In the genomic region with DNA sequence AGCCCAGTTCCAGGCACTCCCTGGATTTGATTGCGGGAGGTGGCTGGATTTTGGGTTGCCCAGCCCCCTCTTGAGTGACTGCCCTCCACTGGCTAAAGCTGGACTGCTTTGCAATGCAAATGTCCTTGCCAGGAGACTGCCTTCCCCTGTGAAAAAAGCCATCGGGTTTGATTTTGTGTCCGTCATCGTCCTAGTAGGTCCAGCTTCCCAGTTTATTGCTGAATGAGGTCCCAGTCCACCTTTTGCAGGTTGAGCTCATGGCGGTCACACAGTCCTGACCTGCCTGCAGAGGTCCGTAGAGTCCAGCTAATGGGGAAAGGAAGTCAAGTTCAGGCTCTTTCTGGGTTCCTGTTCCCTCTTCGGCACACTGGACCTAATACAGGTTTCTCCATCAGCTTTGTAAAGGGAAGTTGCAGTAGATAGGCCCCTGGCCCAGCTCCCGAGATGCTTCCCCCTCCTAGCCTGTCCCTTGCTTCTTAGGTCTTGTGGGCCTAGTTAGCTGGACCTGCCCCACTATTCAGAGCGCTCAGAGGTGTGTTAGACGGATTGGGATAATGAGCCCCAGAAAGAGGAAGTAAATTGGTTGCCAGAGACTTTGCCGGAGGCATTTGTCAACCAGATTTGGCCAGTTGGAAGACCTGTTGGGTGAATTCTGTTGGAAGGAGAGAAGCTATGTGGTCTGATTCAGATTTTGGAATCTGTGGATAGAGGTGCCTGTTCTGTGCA, we compare ENCODE assay signal across 7 mouse cellular contexts. TPM values are rescaled to one million over a fixed set of nuclear protein-coding genes. Genes with fewer than 3 reads are reported as not detected.
A peak's percentile ranks its signal among the peaks of the same experiment; 100 is the strongest.
DNase-seq lines count a peak whose midpoint lies in the region; ATAC-seq and TF ChIP-seq lines count a peak whose summit lies in the region.

No protein-coding gene starts in this region.

- peaks cover 25% of the 10 kb centered on the region for H3K4me1 ChIP-seq in hindbrain, postnatal 0 days (ENCODE audit: insufficient read depth, low read length)
- peaks cover 50% of the 10 kb centered on the region for H3K4me1 ChIP-seq in megakaryocyte, embryonic 14.5 days

- peak overlapping the region; percentile 74 for H3K4me2 ChIP-seq in hindbrain, postnatal 0 days (ENCODE audit: low read depth, low read length)

- WGBS in hindbrain, postnatal 0 days, result 2% methylated on average over 11 of the region's 11 CpGs

- H3K9ac ChIP-seq in hindbrain, postnatal 0 days (replicated peaks; ENCODE audit: low read length), result peak overlapping the region; percentile 99

- no peak for ATAC-seq in hindbrain, postnatal 0 days

- peak overlapping the region; percentile 93 for H3K27ac ChIP-seq in gastrocnemius, adult 2 months
- peak overlapping the region; percentile 94 for H3K27ac ChIP-seq in hindbrain, postnatal 0 days

- peak; percentile 50 for DNase-seq in R1 (ENCODE audit: low read depth, low spot score)
- DNase-seq in cerebellum, postnatal 14 days, result peak; percentile 70 to 71
- peak; percentile 67 for DNase-seq in gastrocnemius, adult 2 months
- peak; percentile 68 for DNase-seq in hindbrain, postnatal 0 days (ENCODE audit: low spot score)
- DNase-seq in left cerebral cortex, postnatal 10 days (ENCODE audit: extremely low spot score in 1 of 2, low spot score in 2 of 2), result peak; percentile 43 to 65
- peak; percentile 26 for DNase-seq in right cerebral cortex, postnatal 14 days

- TF ChIP-seq CTCF in gastrocnemius, adult 2 months (IDR thresholded peaks at IDR 0.05), result peak; percentile 49
- TF ChIP-seq CTCF in hindbrain, postnatal 0 days (IDR thresholded peaks at IDR 0.05; ENCODE audit: low read depth), result peak; percentile 35; the same call in 1 of the 2 replicates

- no peaks in the 10 kb centered on the region for H3K9me3 ChIP-seq in hindbrain, postnatal 0 days (ENCODE audit: low read length)
- H3K9me3 ChIP-seq in megakaryocyte, embryonic 14.5 days, result no peaks in the 10 kb centered on the region

- peak overlapping the region; percentile 74 for H3K4me3 ChIP-seq in gastrocnemius, adult 2 months
- peak overlapping the region; percentile 97 for H3K4me3 ChIP-seq in hindbrain, postnatal 0 days (ENCODE audit: low read length)
- peak overlapping the region; percentile 55 for H3K4me3 ChIP-seq in megakaryocyte, embryonic 14.5 days (replicated peaks)

- H3K36me3 ChIP-seq in hindbrain, postnatal 0 days (ENCODE audit: insufficient read depth, low read length), result no peaks in the 10 kb centered on the region
- H3K36me3 ChIP-seq in megakaryocyte, embryonic 14.5 days (replicated peaks; ENCODE audit: low read length), result no peaks in the 10 kb centered on the region

- no peaks in the 10 kb centered on the region for H3K27me3 ChIP-seq in hindbrain, postnatal 0 days (ENCODE audit: insufficient read depth, low read length)
- peaks cover 76% of the 10 kb centered on the region for H3K27me3 ChIP-seq in megakaryocyte, embryonic 14.5 days (replicated peaks)

- intact Hi-C loops in gastrocnemius, adult 2 months (cut with DNase I), result no loop called here
- intact Hi-C loops in left cerebral cortex, postnatal 10 days (cut with DNase I), result loop anchor here (5.0 kb wide), 1 partner anchor 49 kb away; no protein-coding TSS in a partner anchor

RNA-seq across cellular contexts. Expression of a gene that starts 1.7 kb away (rescaled TPM):
- total RNA-seq in gastrocnemius, adult 2 months (2021), result 1 to 10 TPM; 1.8 to 3.1 TPM
- 23.6 and 25.4 TPM in 2 replicates for total RNA-seq in hindbrain, postnatal 0 days (2014; rRNA removed)
- 7.9 and 8.2 TPM in 2 replicates for polyA plus RNA-seq in hindbrain, postnatal 0 days (2015; fragmentation: Nextera tagmentation; extraction: Ambion mirVana)
- total RNA-seq in left cerebral cortex, postnatal 10 days (2021), result 10 to 100 TPM; 28.2 to 28.9 TPM
- 0.64 and 1.8 TPM in 2 replicates for polyA plus RNA-seq in megakaryocyte, embryonic 14.5 days (2012; ENCODE audit: insufficient read depth, low replicate concordance)

RNA-seq across cellular contexts. Expression of a gene that starts 33.9 kb away (rescaled TPM):
- 10 to 100 TPM; 11.1 to 14.1 TPM for total RNA-seq in gastrocnemius, adult 2 months (2021)
- 64.1 and 70.8 TPM in 2 replicates for total RNA-seq in hindbrain, postnatal 0 days (2014; rRNA removed)
- 139 and 146 TPM in 2 replicates for polyA plus RNA-seq in hindbrain, postnatal 0 days (2015; fragmentation: Nextera tagmentation; extraction: Ambion mirVana)
- 10 to 100 TPM; 83.9 to 86.8 TPM for total RNA-seq in left cerebral cortex, postnatal 10 days (2021)
- 2.8 and 10.0 TPM in 2 replicates for polyA plus RNA-seq in megakaryocyte, embryonic 14.5 days (2012; ENCODE audit: insufficient read depth, low replicate concordance)

RNA-seq across cellular contexts. Expression of a gene that starts 37.8 kb away (rescaled TPM):
- total RNA-seq in gastrocnemius, adult 2 months (2021), result not detected
- total RNA-seq in hindbrain, postnatal 0 days (2014; rRNA removed), result 15.1 and 35.0 TPM in 2 replicates
- polyA plus RNA-seq in hindbrain, postnatal 0 days (2015; fragmentation: Nextera tagmentation; extraction: Ambion mirVana), result 16.7 and 19.1 TPM in 2 replicates
- 10 to 100 TPM; 13.5 to 13.6 TPM for total RNA-seq in left cerebral cortex, postnatal 10 days (2021)
- polyA plus RNA-seq in megakaryocyte, embryonic 14.5 days (2012; ENCODE audit: insufficient read depth, low replicate concordance), result not detected in 2 replicates

RNA-seq across cellular contexts. Expression of a gene that starts 38.7 kb away (rescaled TPM):
- total RNA-seq in gastrocnemius, adult 2 months (2021), result not detected
- total RNA-seq in hindbrain, postnatal 0 days (2014; rRNA removed), result 0.21 and 0.83 TPM in 2 replicates
- polyA plus RNA-seq in hindbrain, postnatal 0 days (2015; fragmentation: Nextera tagmentation; extraction: Ambion mirVana), result 0.73 and 0.76 TPM in 2 replicates
- total RNA-seq in left cerebral cortex, postnatal 10 days (2021), result 1 to 10 TPM in 1 of 2 experiments, under 1 TPM in 1; 0.81 to 1.2 TPM
- polyA plus RNA-seq in megakaryocyte, embryonic 14.5 days (2012; ENCODE audit: insufficient read depth, low replicate concordance), result not detected in 2 replicates

RNA-seq across cellular contexts. Expression of a gene that starts 50.1 kb away (rescaled TPM):
- 10 to 100 TPM in 1 of 2 experiments, 1 to 10 TPM in 1; 8.7 to 21.6 TPM for total RNA-seq in gastrocnemius, adult 2 months (2021)
- total RNA-seq in hindbrain, postnatal 0 days (2014; rRNA removed), result 66.9 and 75.7 TPM in 2 replicates
- polyA plus RNA-seq in hindbrain, postnatal 0 days (2015; fragmentation: Nextera tagmentation; extraction: Ambion mirVana), result 45.6 and 47.5 TPM in 2 replicates
- total RNA-seq in left cerebral cortex, postnatal 10 days (2021), result 10 to 100 TPM; 32.3 to 32.6 TPM
- polyA plus RNA-seq in megakaryocyte, embryonic 14.5 days (2012; ENCODE audit: insufficient read depth, low replicate concordance), result 16.3 and 18.9 TPM in 2 replicates

Comparison
In these comparisons a context has a peak if more than half of its experiments do, and no peak if none do; other contexts are left out.
1. RNA of a gene that starts 37.8 kb away (total RNA-seq): 15.1 to 35.0 TPM in hindbrain, postnatal 0 days and 13.5 to 13.6 TPM in left cerebral cortex, postnatal 10 days; not detected in gastrocnemius, adult 2 months; every median in the first group is over 10 times any median in the second.
2. Peak in every context shown above with its lines, with median percentiles within 50 percentile points of each other: DNase-seq and H3K4me3 ChIP-seq.